Mouse (Mus musculus) brain, embryonic 14.5 days (tissue): ENCODE measurements around the gene Slc2a1. TPM values are rescaled to one million over a fixed set of nuclear protein-coding genes. Genes with fewer than 3 reads are reported as not detected.

Source experiments
- DNase-seq: peaks from one replicate; pipeline ENCODE4 v3.0.0-alpha.2; 2011; ENCODE audit warnings: low read depth
- CTCF ChIP-seq: fragments of 200-500 bp; IDR thresholded peaks from 2 replicates; pipeline ENCODE4 v1.5.1; 2012; ENCODE audit warnings: inconsistent platforms, mild to moderate bottlenecking, moderate library complexity, borderline replicate concordance; ENCODE audit not compliant: insufficient read depth, insufficient read length; ENCODE audit errors: extremely low read depth
- POLR2A ChIP-seq: fragments of 200-500 bp; IDR thresholded peaks from 2 replicates; pipeline ENCODE4 v1.6.1; 2012; ENCODE audit warnings: mild to moderate bottlenecking, inconsistent platforms, borderline replicate concordance; ENCODE audit not compliant: poor library complexity, insufficient read depth, insufficient read length, severe bottlenecking; ENCODE audit errors: extremely low read depth
- polyA plus RNA-seq: library from polyadenylated mRNA; depleted of rRNA; stranded (reverse); fragments of >200 nt; gene quantifications from 2 replicates; pipeline ENCODE4 v1.2.3, GENCODE M21; 2012

Slc2a1 gene
- polyA plus RNA-seq, 1 experiment, result 96.9 TPM

DNA sequence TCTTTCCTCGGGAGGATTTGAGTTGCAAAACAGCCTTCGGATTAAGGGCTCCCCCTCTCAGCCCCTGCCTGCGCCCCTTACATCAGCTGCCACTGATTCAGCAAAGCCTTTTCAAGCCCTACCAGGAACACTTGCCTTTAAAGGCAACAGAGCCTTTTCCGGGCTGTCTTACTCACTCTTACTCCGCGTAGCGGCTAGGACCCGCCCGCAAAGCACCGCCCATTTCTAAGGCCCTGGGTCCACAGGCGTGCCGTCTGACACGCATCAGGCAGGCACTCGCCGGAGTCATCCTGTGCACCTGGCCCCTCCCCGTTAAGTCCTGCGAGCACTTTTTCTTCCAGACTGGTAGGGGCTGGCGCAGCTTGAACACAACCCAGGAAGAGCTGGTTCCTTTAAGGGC is 2.8 kb upstream of the Slc2a1 start:
- TF ChIP-seq CTCF (no peak), POLR2A (no peak)
- DNase-seq, result peak; percentile 80

DNA sequence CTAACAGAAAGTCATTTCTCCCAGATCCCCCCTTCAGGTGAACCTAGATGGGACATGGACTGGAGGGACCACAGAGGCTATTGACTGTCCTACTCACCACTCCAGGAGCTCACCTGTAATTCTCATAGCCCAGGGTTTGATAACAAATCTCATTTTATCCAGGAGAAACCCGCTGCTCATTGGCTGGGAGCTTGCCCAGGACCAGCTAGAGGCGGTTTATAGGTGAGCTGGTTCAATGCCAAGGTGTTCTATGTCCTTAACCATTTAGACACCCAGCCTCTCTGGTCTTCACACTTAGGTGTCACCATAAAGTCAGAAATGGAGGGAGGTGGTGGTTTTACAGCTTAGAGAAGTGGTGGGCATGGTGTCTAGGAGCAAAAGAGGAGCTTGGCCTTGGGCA is 644 bp upstream of the Slc2a1 start:
- TF ChIP-seq CTCF (no peak), POLR2A (no peak)
- no peak for DNase-seq

DNA sequence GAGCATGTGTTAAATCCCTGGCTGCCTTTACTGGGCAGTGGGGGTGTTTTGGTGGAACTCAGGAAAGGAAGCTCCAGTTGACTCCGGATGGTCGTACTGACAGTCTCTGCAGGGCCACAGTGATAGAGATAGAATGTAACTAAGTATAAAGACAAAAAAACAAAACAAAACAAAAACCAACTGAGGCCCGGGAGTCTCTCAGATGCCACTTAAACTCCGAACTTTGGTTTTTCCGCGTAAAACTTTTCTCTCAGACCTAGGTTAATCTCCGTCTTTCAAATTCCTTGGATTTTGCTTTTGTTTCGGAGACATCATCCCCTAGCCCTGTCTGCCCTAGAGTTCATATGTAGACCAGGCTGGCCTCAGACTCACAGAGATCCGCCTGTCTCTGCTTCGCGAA is 1.1 kb downstream of the Slc2a1 start:
- DNase-seq, result no peak
- no peak for TF ChIP-seq CTCF
- no peak for TF ChIP-seq POLR2A

DNA sequence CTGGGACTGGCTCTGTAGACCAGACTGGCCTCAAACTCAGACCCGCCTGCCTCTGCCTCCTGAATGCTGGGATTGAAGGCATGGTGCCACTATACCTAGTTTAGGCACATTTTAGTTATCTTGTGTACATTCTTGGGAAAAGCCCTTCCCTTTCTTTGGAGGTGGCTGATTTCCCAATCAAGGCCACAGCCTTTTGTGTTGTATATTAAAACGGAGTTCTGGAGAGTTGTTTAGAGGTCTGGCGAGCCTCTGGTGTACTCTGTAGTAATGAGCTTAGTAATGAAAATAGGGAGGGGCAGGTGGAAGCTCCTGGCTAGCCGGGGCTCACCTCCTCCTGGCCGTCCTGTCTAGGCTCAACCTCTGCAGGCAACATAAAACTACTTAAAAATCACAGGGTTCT is 2.0 kb downstream of the Slc2a1 start:
- TF ChIP-seq POLR2A (no peak), CTCF (no peak)
- DNase-seq, result no peak

DNA sequence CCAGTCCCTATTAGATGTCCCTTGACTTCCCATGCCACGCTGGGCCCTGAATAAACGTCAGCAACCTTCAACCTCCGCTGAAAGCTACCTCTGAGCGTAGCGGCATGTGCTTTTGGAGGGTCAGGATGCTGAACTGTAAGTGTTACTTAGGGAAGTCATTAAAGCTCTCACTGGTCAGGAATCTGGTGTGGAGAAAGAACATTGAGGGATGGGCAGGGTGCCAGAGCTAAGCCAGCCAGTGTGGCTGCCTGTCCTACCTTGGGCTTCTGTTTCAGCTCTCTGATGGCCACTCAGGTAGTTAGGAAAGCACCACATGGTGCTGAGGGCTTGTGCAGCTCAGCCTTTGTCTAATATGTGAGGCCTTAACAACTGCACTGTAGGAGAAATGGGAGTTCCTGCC is 2.9 kb downstream of the Slc2a1 start:
- DNase-seq, result no peak
- no peak for TF ChIP-seq CTCF
- TF ChIP-seq POLR2A, result no peak

DNA sequence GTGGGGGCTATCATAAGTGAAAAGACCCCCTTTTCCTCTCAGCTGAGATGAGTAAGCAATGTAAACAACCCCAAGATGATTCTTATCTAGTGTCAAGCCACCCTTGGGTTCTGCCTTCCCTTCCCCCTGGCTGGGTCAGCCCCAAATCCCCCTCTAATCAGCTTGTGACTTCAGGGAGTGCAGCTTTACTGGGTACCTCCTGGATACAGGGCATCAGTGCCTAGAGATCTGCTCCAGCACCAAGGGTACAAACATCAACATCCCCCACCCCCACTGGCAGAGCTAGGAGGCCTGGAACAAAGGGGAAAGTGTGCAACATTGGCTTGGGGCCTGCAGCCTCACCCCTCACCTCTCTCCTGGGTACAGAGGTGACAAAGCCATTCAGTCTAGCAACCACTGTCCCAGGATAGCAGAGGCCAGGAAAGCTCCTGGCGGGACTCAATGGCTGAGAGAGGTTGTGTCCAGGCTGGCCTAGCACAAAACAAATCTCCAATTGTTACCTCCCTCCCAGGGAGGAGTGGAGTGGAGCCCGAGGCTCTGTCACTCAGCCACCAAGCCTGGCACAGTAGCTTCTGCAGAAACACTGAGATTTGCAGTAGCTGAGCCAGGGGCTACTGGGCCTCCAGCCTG is 3.9 kb downstream of the Slc2a1 start:
- TF ChIP-seq POLR2A (no peak), CTCF (no peak)
- peak; percentile 38 for DNase-seq

DNA sequence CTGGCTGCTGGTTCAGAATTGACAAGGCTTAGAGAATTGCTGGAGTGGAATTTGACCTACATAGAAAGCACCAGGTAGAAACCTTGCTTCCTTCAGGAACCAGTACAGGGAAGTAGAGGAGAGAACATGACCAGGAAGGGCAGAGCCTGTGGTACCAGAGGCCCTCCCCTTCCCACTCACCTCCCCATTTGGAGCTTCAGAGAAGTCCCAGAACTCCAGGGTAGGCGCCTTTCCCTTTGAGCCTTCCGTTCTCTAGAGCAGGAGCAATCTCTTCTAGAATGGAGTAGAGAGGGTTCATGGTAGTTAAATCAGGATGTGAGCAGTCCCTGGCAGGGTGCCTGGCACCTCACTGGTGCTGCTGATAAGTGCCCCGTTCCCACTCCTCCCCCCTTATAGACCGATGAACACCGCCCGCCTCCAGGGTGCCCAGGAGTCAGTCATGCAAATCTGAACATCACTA is 7.1 kb downstream of the Slc2a1 start:
- TF ChIP-seq CTCF (no peak), POLR2A (no peak)
- DNase-seq, result no peak

DNA sequence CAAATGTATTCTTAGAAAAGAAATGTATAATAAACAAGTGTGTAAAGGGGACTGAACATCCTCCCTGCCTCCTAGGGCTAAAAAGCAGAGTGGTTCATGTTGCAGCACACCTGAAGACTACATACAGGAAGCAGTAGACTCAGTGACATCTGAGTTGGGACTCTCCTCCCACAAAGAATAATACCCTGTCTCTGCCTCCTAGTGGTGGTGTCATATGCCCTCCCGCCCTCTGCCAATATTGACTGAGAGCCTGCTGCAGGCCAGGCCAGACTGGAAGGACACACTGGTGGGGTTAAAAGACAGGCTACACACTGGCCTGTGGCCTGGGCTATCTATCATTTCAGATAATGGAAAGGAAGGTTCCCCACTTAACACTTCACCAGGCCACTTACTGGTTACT is 7.8 kb downstream of the Slc2a1 start:
- TF ChIP-seq POLR2A (no peak), CTCF (no peak)
- DNase-seq, result no peak

DNA sequence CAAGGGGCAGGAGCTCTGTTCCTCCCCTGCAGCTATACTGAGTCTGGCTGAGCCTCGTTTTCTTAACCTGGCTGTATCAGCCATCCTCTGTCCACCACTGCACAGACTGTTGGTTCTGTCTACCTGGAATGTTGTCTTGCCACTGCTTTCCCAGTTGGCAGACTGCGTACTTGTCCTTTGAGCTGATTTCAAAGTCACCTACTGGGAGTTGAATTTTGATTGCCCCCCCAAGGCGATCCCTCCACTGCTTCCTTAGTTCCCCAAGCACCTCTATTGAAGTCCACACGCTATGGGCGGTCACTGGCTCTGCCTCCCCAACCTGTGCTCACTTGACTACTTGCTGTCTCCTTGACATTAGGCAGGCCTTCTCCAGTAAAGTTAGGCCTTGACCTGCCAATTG is 9.1 kb downstream of the Slc2a1 start:
- DNase-seq, result no peak
- TF ChIP-seq POLR2A (no peak), CTCF (no peak)

DNA sequence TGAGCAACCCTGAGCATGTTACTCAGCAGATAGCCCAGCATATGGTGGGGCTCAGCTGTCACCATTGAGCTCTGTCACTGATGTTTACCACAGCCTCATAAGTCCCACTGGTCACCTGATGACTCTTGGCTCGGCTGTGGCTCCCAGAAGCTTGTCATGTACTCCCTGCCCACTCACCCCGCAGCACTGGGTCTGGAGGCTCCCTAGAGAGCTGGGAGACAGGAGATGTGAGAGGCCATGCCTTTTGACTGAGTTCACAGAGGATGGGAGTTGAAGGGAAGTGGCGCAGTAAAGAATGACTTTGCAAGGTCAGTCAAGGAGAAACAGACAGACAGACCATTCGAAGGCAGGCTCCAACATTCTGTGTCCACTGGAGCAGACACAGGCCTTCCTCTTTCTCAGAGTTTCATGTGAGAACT is 10.2 kb downstream of the Slc2a1 start:
- DNase-seq, result no peak
- TF ChIP-seq CTCF (no peak), POLR2A (no peak)

DNA sequence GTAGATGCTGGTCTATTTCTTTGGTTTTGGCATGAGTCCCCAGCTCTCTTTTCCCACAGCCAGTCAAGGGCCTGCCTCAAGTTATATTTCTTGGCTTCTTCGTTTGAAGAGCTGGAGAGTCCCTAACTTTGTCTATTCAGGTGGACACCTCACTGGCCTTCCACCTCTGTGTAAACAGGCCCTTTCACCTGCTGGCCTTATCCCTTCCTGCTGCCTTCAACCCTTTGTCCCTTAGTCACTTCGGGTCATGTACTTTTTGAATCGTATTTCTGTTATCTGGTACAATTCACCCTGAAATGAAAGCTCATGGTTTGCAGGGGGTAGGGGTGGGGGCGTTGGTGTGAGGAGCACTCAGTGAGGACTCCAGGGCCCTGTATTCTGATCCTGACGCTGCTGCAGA is 10.8 kb downstream of the Slc2a1 start:
- DNase-seq, result no peak
- TF ChIP-seq POLR2A (no peak), CTCF (no peak)

DNA sequence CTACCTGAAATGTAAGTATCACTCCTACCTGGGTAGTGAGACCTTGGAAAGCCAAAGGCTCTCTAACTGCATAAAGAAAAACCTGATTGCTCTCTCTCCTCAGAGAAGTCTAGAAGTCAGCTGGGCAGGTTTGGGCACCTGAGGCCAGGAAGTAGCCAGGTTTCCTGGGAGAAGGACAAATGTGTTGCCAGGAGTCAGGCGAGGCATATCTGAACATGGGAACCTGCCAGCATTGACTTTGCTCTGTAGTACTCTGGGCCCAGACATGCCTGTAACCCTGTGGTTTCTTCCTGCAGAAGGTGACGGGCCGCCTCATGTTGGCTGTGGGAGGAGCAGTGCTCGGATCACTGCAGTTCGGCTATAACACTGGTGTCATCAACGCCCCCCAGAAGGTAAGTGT is 11.6 kb downstream of the Slc2a1 start:
- DNase-seq, result no peak

DNA sequence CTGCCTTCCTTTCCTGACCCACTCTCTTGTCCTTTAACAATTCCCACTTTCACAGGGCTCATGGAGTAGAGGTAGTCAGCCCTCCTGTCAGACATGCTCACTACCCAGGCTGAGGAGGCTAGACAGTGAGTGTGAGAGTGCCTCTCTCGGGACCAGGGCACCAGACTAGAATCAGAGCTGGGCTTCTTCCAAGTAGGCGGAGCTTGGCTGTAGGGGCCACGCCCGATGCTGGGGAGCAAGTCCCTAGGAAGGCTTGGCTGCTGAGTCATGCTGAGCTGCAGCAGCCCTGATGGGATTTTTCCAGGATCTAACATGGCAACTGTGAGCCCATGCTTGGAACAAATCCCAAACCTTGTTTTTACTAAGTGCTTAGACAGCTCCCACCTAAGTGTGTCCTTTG is 12.7 kb downstream of the Slc2a1 start:
- TF ChIP-seq POLR2A (no peak), CTCF (no peak)
- DNase-seq, result peak; percentile 53

More for the DNA sequence above, 11.6 kb downstream of the Slc2a1 start:
- no peak for TF ChIP-seq POLR2A
- TF ChIP-seq CTCF, result no peak

DNA sequence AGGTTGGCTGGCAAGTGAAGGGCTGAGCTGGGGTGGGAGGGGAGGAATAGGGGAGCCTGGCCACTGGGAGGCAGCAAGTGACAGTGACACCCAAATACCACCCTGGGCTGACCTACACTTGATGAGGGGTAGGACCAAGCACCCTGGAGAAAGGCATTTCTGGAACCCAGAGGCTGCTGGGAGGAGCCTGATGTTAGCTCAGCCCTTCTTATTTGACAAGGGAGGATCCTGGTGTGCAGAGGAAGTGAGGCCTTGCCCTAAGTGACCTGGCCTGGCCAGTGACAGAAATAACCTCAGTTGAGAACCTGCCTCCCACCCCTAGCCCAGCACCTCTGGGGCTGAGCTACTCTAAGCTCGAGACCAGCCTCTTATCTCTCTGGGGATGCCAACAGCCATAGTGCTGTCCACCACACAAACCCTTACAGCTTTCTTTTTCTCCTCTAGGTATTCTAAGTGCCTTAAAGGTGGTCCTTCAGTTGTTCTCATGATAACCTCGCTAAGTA is 16.3 kb downstream of the Slc2a1 start:
- TF ChIP-seq POLR2A (no peak), CTCF (no peak)
- no peak for DNase-seq
